Mouse (Mus musculus) E14TG2a.4 (cell line): ENCODE measurements at regions not wholly inside any gene's neighbourhood (a gene's known extent, or its start where the extent isn't known, plus 50 kb on each side); places are given as distances from the start of the nearest gene placed in this dataset.

ENCODE experiments used
- CTCF ChIP-seq: conservative IDR thresholded peaks from 2 replicates; pipeline ENCODE4 v1.5.1; 2014; ENCODE audit warnings: low read length
- NANOG ChIP-seq: IDR thresholded peaks from 2 replicates; pipeline ENCODE4 v1.6.1; 2014; ENCODE audit warnings: borderline replicate concordance, low read length, mixed read lengths
- POU5F1 ChIP-seq: IDR thresholded peaks from 2 replicates; pipeline ENCODE4 v1.6.1; 2014; ENCODE audit warnings: low read length, borderline replicate concordance

- TF ChIP-seq CTCF (no peak), NANOG (no peak), POU5F1 (no peak)
These were observed 88.9 kb downstream of the Nog start for GRCm38 (mm10) chr11:89213204-89213603.
